Mouse (Mus musculus) heart, adult 2 months (tissue): ENCODE results near the gene Tns3.

ENCODE experiments used
- CTCF ChIP-seq: fragments of 200-600 bp; IDR thresholded peaks from 2 replicates; pipeline ENCODE4 v1.8.1; 2022; ENCODE audit warnings: antibody characterized with exemption, mild to moderate bottlenecking, moderate library complexity
- EP300 ChIP-seq: fragments of 200-500 bp; IDR thresholded peaks from 2 replicates; pipeline ENCODE4 v1.6.1; 2011; ENCODE audit warnings: low read depth, low read length, control low read depth; ENCODE audit not compliant: insufficient read depth
- POLR2A ChIP-seq: fragments of 200-500 bp; IDR thresholded peaks from 2 replicates; pipeline ENCODE4 v1.6.1; 2011; ENCODE audit warnings: mild to moderate bottlenecking, low read depth, low read length, control low read depth; ENCODE audit not compliant: insufficient read depth

- no peak for TF ChIP-seq CTCF
- no peak for TF ChIP-seq POLR2A
- TF ChIP-seq EP300: no peak
These were observed 239.1 kb downstream of the Tns3 start for GRCm38 (mm10) chr11:8425226-8425570.
